Mouse (Mus musculus) stomach, adult 2 months (tissue): ENCODE results near the gene Cemip. TPM values are rescaled to one million over a fixed set of nuclear protein-coding genes. Genes with fewer than 3 reads are reported as not detected.

Experiments
- polyA plus RNA-seq: library from polyadenylated mRNA; depleted of rRNA; stranded (reverse); fragments of >200 nt; gene quantifications from 2 replicates; pipeline ENCODE4 v1.2.3, GENCODE M21; 2012; rRNA removed

Gene Cemip
- 0.20 and 0.28 TPM in 2 replicates for polyA plus RNA-seq

DNA sequence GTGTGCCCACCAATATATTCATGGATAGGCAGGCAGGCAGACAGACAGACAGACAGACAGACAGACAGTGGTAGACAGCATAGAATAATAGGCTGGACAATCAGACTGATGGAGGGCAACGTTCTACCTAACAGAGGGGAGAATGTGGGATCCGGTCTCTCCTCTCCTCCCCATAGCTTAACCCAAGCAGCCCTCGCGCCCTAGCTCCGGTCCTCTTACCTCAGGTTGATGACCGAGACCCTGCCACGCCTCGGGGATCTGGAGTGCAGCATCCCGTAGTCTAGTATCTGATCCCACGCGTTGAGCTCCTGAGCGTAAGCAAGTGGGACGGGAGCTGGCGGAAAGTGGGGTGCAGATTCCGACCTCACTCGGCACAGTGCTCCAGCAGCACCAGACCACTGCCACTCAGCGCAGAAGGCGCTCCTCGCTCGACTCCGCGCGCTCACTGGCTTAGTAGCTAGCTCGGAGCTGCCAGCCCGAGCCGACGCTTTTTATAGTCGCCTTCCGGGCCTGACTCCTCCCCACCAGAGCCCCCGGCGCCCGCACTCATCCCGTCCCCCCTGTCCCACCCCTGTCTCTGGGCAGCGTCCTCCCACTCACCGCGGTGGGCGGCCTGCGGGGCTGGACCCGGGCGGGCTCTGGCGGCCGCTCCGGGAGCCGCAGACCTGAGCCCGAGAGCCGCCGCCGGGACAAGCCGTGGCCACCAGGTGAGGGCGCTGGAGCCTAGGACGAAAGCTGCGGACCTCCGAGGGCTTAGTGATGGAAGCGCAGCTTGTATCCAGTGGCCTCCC lies at the start of gene Cemip:
TSS of gene Cemip (minus strand) at position 464 of the 791 bp plus-strand sequence.

DNA sequence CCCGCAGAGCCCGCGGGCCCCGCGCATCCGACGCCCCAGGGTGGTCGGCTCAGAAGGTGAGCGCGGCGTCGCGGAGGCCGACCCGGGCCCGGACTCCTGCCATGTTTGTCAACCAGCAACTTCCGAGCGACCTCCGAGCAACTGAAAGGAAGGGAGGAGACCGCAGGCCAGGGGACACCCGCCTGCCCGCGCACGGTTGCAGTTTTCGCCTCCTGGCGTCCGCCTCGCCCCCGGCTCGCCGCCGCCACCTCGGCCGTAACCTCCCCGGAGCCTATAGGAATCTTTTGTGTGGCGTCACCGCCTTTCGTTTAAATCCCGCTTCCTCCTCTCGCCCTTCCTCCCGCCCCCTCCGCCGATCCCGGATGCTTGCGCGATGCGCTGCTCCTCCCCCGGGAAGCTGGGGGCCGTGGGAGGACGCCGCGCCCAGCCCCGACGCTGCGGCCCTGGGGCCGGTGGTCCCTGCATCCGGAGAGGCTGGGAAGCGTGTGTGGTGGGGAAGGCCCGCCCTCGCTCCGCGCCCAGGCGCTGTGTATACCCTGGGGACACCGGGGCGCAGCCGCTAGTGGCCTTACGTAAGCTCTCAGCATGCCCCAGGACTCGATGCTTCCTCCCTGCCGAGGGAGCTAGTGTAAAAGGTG lies 202.2 kb downstream of the Cemip start, which contains the start of the genes Tlnrd1 and Mesd:
TSS of gene Tlnrd1 (minus strand) at position 285 of the 638 bp plus-strand sequence.
TSS of gene Mesd (plus strand) at position 446 of the 638 bp plus-strand sequence.

Other genes with a start within 250 kb of the Cemip start
- gene Tlnrd1, start 202.2 kb downstream of the Cemip start, polyA plus RNA-seq = 30.6 and 48.4 TPM in 2 replicates
- gene Mesd, start 202.0 kb downstream of the Cemip start, polyA plus RNA-seq = 1.9 and 2.4 TPM in 2 replicates
- gene Abhd17c, start 65.4 kb upstream of the Cemip start, polyA plus RNA-seq = 53.6 and 66.8 TPM in 2 replicates